Mouse (Mus musculus) liver, adult 2 months (tissue): ENCODE measurements at regions not wholly inside any gene's neighbourhood (a gene's known extent, or its start where the extent isn't known, plus 50 kb on each side); places are given as distances from the start of the nearest gene placed in this dataset.

Experiments used
- DNase-seq: peaks from one replicate; pipeline ENCODE4 v3.0.0-alpha.2; 2011; ENCODE audit warnings: low read depth, low spot score; ENCODE audit errors: extremely low read depth
- H3K27ac ChIP-seq: fragments of 200-500 bp; replicated peaks from 2 replicates; pipeline ENCODE4 v1.5.1; 2012; ENCODE audit warnings: low read depth, mild to moderate bottlenecking, control low read depth, inconsistent platforms, low read length; ENCODE audit not compliant: insufficient read depth
- H3K27me3 ChIP-seq: fragments of 200-500 bp; 2 replicates; pipeline ENCODE4 v1.6.1; 2012; ENCODE audit warnings: mild to moderate bottlenecking, moderate library complexity, low read length, inconsistent platforms; ENCODE audit not compliant: control insufficient read depth, insufficient read depth
- H3K36me3 ChIP-seq: fragments of 200-500 bp; 2 replicates; pipeline ENCODE4 v1.6.1; 2012; ENCODE audit warnings: low read length, inconsistent platforms; ENCODE audit not compliant: control insufficient read depth, insufficient read depth
- H3K4me1 ChIP-seq: fragments of 200-500 bp; 2 replicates; pipeline ENCODE4 v1.6.1; 2011; ENCODE audit warnings: low read length; ENCODE audit not compliant: control insufficient read depth, insufficient read depth
- H3K4me3 ChIP-seq: fragments of 200-500 bp; 2 replicates; pipeline ENCODE4 v1.5.1; 2011; ENCODE audit warnings: low read depth, mild to moderate bottlenecking, control low read depth, low read length, moderate library complexity; ENCODE audit not compliant: insufficient read depth
- H3K79me2 ChIP-seq: fragments of 200-500 bp; 2 replicates; pipeline ENCODE4 v1.6.1; 2012; ENCODE audit warnings: inconsistent platforms, mild to moderate bottlenecking, low read length, moderate library complexity; ENCODE audit not compliant: control insufficient read depth, insufficient read depth
- H3K9ac ChIP-seq: fragments of 200-500 bp; 2 replicates; pipeline ENCODE4 v1.6.1; 2012; ENCODE audit warnings: low read depth, mild to moderate bottlenecking, control low read depth, inconsistent platforms, low read length
- CTCF ChIP-seq: fragments of 200-500 bp; IDR thresholded peaks from 2 replicates; pipeline ENCODE4 v1.5.1; 2011; ENCODE audit warnings: low read depth, low read length, control low read depth
- POLR2A ChIP-seq: fragments of 200-500 bp; IDR thresholded peaks from 2 replicates; pipeline ENCODE4 v1.6.1; 2011; ENCODE audit warnings: low read length, control low read depth; ENCODE audit not compliant: insufficient read depth; ENCODE audit errors: extremely low read depth
- WGBS: fragments of 180-500 bp; shearing (Covaris S2); methylation state at CpG from one replicate; pipeline ENCODE4 v1.1.7; 2018; 5-methylcytosine and 5-hydroxymethylcytosine counted together

- Histone ChIP-seq H3K27ac (no peak overlapping the region), H3K9ac (no peak overlapping the region), H3K27me3 (no peaks in the 10 kb centered on the region), H3K4me3 (no peak overlapping the region), H3K79me2 (no peaks in the 10 kb centered on the region), H3K4me1 (no peaks in the 10 kb centered on the region), H3K36me3 (no peaks in the 10 kb centered on the region)
- no peak for DNase-seq
- 68% methylated on average over 13 of the region's 13 CpGs for WGBS
- TF ChIP-seq CTCF: no peak
- TF ChIP-seq POLR2A: no peak
Measured at GRCm38 (mm10) chr4:48754466-48755171, 91.3 kb downstream of the Cavin4 start.

- Histone ChIP-seq H3K27ac (no peak overlapping the region), H3K9ac (no peak overlapping the region), H3K4me1 (no peaks in the 10 kb centered on the region), H3K36me3 (no peaks in the 10 kb centered on the region), H3K4me3 (no peak overlapping the region), H3K79me2 (no peaks in the 10 kb centered on the region), H3K27me3 (no peaks in the 10 kb centered on the region)
- TF ChIP-seq POLR2A: no peak
- TF ChIP-seq CTCF: no peak
- DNase-seq: no peak
- 76% methylated on average over 8 of the region's 8 CpGs for WGBS
Measured at GRCm38 (mm10) chr4:48760625-48761024, 97.3 kb downstream of the Cavin4 start.

- H3K36me3 ChIP-seq: no peaks in the 10 kb centered on the region
- 90% methylated on average over 1 of the region's 1 CpGs for WGBS
- H3K79me2 ChIP-seq: no peaks in the 10 kb centered on the region
- no peak overlapping the region for H3K9ac ChIP-seq
- H3K4me3 ChIP-seq: no peak overlapping the region
- no peak for DNase-seq
- H3K27me3 ChIP-seq: no peaks in the 10 kb centered on the region
- H3K27ac ChIP-seq: no peak overlapping the region
- no peaks in the 10 kb centered on the region for H3K4me1 ChIP-seq
- TF ChIP-seq POLR2A (no peak), CTCF (no peak)
Measured at GRCm38 (mm10) chr4:48766458-48766857, 103.1 kb downstream of the Cavin4 start.

DNA sequence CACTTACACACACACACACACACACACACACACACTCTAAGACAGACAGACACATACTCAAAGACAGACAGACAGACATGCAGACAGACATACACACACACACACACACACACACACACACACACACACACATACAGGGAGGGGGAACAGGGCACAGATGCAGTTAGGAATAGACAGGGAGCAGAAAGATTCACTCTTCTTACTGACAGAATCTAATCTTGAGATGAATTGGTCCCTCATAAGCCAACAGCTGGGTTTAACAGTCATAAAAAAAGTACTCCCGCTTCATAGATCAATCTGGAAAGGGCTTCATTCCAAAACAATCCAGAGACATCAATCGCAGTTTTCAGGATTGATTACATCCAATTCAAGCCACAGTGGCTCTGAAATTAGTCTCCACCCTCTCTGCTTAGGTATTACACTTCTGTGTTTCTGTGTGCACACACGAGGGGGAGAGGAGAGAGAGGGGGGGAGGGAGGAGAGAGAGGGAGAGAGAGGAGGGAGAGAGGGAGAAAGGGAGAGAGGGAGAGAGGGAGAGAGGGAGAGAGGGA, 107.2 kb downstream of the Cavin4 start:
- H3K27ac ChIP-seq: no peak overlapping the region
- peak; percentile 10 for DNase-seq
- no peak overlapping the region for H3K4me3 ChIP-seq
- H3K9ac ChIP-seq: no peak overlapping the region
- H3K4me1 ChIP-seq: no peaks in the 10 kb centered on the region
- no peaks in the 10 kb centered on the region for H3K79me2 ChIP-seq
- TF ChIP-seq POLR2A: no peak
- TF ChIP-seq CTCF: no peak
- no peaks in the 10 kb centered on the region for H3K36me3 ChIP-seq
- no peaks in the 10 kb centered on the region for H3K27me3 ChIP-seq
- 24% methylated on average over 3 of the region's 3 CpGs for WGBS

DNA sequence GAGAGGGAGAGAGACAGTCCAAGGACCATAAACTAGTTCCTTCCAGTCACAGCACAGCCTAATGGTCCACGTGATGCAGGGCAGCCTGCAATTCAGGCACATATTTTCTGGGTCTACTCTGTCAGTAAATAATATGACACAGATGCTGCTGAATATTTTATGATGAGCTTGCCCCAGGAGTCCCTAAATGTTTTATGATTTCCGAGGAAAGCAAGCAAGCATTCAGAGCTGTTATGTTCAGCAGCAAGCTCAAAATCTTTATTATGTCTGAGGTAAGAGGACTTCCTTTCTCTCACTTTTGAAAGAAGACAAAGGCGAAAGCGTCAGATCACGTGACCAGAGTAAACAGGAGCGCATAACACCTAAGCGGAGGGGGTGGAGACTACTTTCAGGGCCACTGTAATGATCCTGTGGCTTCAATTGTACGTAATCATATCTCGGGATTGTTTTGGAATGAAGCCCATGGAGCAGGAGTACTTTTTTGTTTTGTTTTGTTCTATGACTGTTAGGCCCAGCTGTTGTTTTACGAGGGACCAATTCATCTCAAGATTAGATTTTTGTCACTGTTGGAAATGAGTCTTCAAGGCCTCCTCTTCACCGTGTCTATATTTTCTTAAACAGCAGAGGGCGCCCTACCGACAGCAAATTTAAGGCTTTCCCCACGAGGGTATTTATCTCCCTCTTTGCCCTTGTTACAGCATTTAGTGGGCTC, 107.8 kb downstream of the Cavin4 start:
- H3K4me3 ChIP-seq: no peak overlapping the region
- no peak overlapping the region for H3K27ac ChIP-seq
- no peaks in the 10 kb centered on the region for H3K36me3 ChIP-seq
- 21% methylated on average over 14 of the region's 14 CpGs for WGBS
- H3K79me2 ChIP-seq: no peaks in the 10 kb centered on the region
- TF ChIP-seq POLR2A (no peak), CTCF (0 out of 2 replicates have a peak, but pooled peaks have one; percentile 14)
- H3K27me3 ChIP-seq: no peaks in the 10 kb centered on the region
- DNase-seq: peak; percentile 56
- no peaks in the 10 kb centered on the region for H3K4me1 ChIP-seq
- no peak overlapping the region for H3K9ac ChIP-seq

- no peak for DNase-seq
- TF ChIP-seq CTCF (no peak), POLR2A (no peak)
- Histone ChIP-seq H3K79me2 (no peaks in the 10 kb centered on the region), H3K27ac (no peak overlapping the region), H3K36me3 (no peaks in the 10 kb centered on the region), H3K27me3 (no peaks in the 10 kb centered on the region), H3K9ac (no peak overlapping the region), H3K4me1 (no peaks in the 10 kb centered on the region), H3K4me3 (no peak overlapping the region)
- WGBS: 45% methylated on average over 8 of the region's 8 CpGs
Measured at GRCm38 (mm10) chr4:48771836-48772235, 108.5 kb downstream of the Cavin4 start.
